Mouse (Mus musculus) heart, postnatal 0 days (tissue): Measurements from ENCODE around the gene Tmem132a. TPM values are rescaled to one million over a fixed set of nuclear protein-coding genes. Genes with fewer than 3 reads are reported as not detected.

Source experiments
- ATAC-seq: fragments of 200-750 bp; cut with Nextera tagmentation; 2 replicates; pipeline ENCODE4 v1.8.0; 2017; ENCODE audit warnings: low read depth, moderate number of reproducible peaks, moderate library complexity; ENCODE audit not compliant: insufficient read depth
- DNase-seq: peaks from one replicate; pipeline ENCODE4 v3.0.0-alpha.2; 2016; ENCODE audit warnings: low spot score
- H3K27ac ChIP-seq: fragments of 300-500 bp; sonication (generic); 2 replicates; pipeline ENCODE4 v1.5.1; 2014; ENCODE audit warnings: low read depth, mild to moderate bottlenecking
- H3K27me3 ChIP-seq: fragments of 300-500 bp; sonication (generic); 2 replicates; pipeline ENCODE4 v1.6.1; 2014; ENCODE audit warnings: low read length, mixed read lengths; ENCODE audit not compliant: control insufficient read depth, insufficient read depth
- H3K36me3 ChIP-seq: fragments of 300-500 bp; sonication (generic); replicated peaks from 2 replicates; pipeline ENCODE4 v1.6.1; 2014; ENCODE audit warnings: low read length, mixed read lengths; ENCODE audit not compliant: control insufficient read depth, insufficient read depth
- H3K4me1 ChIP-seq: fragments of 300-500 bp; sonication (generic); 2 replicates; pipeline ENCODE4 v1.6.1; 2014; ENCODE audit warnings: antibody characterized with exemption; ENCODE audit not compliant: control insufficient read depth, insufficient read depth
- H3K4me2 ChIP-seq: fragments of 300-500 bp; sonication (generic); 2 replicates; pipeline ENCODE4 v1.6.1; 2014; ENCODE audit warnings: low read depth, mild to moderate bottlenecking, low read length, moderate library complexity
- H3K4me3 ChIP-seq: fragments of 300-500 bp; sonication (generic); 2 replicates; pipeline ENCODE4 v1.5.1; 2014; ENCODE audit warnings: low read depth, low read length
- H3K9ac ChIP-seq: fragments of 300-500 bp; sonication (generic); replicated peaks from 2 replicates; pipeline ENCODE4 v1.6.1; 2014; ENCODE audit warnings: low read depth, low read length, mixed read lengths
- H3K9me3 ChIP-seq: fragments of 300-500 bp; sonication (generic); replicated peaks from 2 replicates; pipeline ENCODE4 v1.6.1; 2016; ENCODE audit warnings: low read length; ENCODE audit not compliant: control insufficient read depth
- CTCF ChIP-seq: IDR thresholded peaks from 2 replicates; pipeline ENCODE4 v1.5.1; 2016; ENCODE audit warnings: antibody characterized with exemption, control low read depth, low read depth
- EP300 ChIP-seq: IDR thresholded peaks from 2 replicates; pipeline ENCODE4 v1.6.1; 2016; ENCODE audit warnings: antibody characterized with exemption, low read depth
- WGBS: fragments of 180-500 bp; shearing (Covaris S2); extraction: QIAGEN DNeasy Blood & Tissue Kit; methylation state at CpG from one replicate; pipeline ENCODE4 v1.1.7; 2014; 5-methylcytosine and 5-hydroxymethylcytosine counted together
- polyA plus RNA-seq: library from polyadenylated mRNA; unstranded; fragments of >200 nt; fragmentation: Nextera tagmentation; extraction: Ambion mirVana; gene quantifications from 2 replicates; pipeline ENCODE4 v1.2.1, GENCODE M21; 2015
- total RNA-seq: library from RNA; depleted of rRNA; stranded (reverse); fragments of >200 nt; gene quantifications from 2 replicates; pipeline ENCODE4 v1.2.3, GENCODE M21; 2014; ENCODE audit warnings: low replicate concordance; rRNA removed

Gene Tmem132a
- total and polyA plus RNA-seq, 2 experiments from 2014 or later = 19.5 to 69.1 TPM

DNA sequence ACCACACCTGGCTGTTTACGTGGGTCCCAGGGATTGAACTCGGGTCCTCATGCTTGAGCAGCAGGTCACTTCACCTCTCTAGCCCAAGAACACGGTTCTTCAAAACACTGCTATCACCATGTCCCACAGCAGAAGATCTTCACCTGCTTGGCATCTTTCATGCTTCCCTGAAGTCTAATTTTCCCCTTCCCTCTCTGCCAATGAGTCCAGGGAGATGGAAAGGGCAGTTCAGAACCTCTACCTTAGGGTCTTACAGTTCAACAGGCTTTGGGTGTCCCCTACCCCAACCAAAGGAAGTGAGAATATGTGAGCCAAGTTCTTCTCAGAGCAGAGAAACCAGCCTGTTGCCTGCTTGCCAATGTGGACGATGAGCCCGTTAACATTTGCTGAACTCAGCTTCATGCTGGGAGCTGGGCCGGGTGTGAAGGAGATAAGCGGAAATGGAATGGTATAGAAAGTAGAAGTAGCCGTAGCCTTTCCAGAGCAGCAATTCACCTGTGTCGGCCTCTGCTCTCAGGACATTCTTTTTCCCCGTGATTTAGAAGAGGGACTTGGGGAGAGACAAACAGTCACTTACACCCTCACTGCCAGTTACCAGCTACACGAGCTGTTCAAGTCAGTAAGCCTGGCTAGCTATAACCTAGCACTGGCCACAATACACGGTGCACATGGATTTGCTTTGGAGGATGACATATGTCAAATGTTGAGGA is 61.1 kb downstream of the Tmem132a start:
- no peak overlapping the region for H3K4me2 ChIP-seq
- no peaks in the 10 kb centered on the region for H3K4me1 ChIP-seq
- no peaks in the 10 kb centered on the region for H3K9me3 ChIP-seq
- no peaks in the 10 kb centered on the region for H3K36me3 ChIP-seq
- no peak overlapping the region for H3K9ac ChIP-seq
- no peak for DNase-seq
- no peaks in the 10 kb centered on the region for H3K27me3 ChIP-seq
- no peak overlapping the region for H3K27ac ChIP-seq
- TF ChIP-seq EP300 = no peak
- no peak for TF ChIP-seq CTCF
- WGBS = 72% methylated on average over 12 of the region's 12 CpGs
- no peak overlapping the region for H3K4me3 ChIP-seq
- ATAC-seq = no peak

Other genes starting within 250 kb of the Tmem132a start
- 0.19 and 4.7 TPM in 2 replicates for gene Vwce, start 235.7 kb downstream of the Tmem132a start, total RNA-seq
- gene Vwce, start 235.7 kb downstream of the Tmem132a start, polyA plus RNA-seq = 0.22 and 0.23 TPM in 2 replicates
- gene Pga5, start 191.9 kb downstream of the Tmem132a start, total RNA-seq = not detected in 2 replicates
- not detected in 2 replicates for gene Pga5, start 191.9 kb downstream of the Tmem132a start, polyA plus RNA-seq
- gene Vps37c, start 181.2 kb downstream of the Tmem132a start, total RNA-seq = 25.5 and 42.1 TPM in 2 replicates
- 22.2 and 23.0 TPM in 2 replicates for gene Vps37c, start 181.2 kb downstream of the Tmem132a start, polyA plus RNA-seq
- gene Cd5, start 130.9 kb downstream of the Tmem132a start, total RNA-seq = 3.2 TPM in 1 of 2 replicates, not detected in the other
- 0.12 and 0.23 TPM in 2 replicates for gene Cd5, start 130.9 kb downstream of the Tmem132a start, polyA plus RNA-seq
- 3.6 TPM in 1 of 2 replicates, not detected in the other for gene Cd6, start 39.9 kb downstream of the Tmem132a start, total RNA-seq
- not detected in 2 replicates for gene Cd6, start 39.9 kb downstream of the Tmem132a start, polyA plus RNA-seq
- 0.46 and 2.7 TPM in 2 replicates for gene Slc15a3, start 30.2 kb downstream of the Tmem132a start, total RNA-seq
- 0.43 and 0.59 TPM in 2 replicates for gene Slc15a3, start 30.2 kb downstream of the Tmem132a start, polyA plus RNA-seq
- gene Tmem109, start 12.1 kb upstream of the Tmem132a start, total RNA-seq = 80.6 and 99.8 TPM in 2 replicates
- 85.8 and 90.9 TPM in 2 replicates for gene Tmem109, start 12.1 kb upstream of the Tmem132a start, polyA plus RNA-seq
- 362 and 463 TPM in 2 replicates for gene Prpf19, start 25.3 kb upstream of the Tmem132a start, total RNA-seq
- 33.0 and 36.8 TPM in 2 replicates for gene Prpf19, start 25.3 kb upstream of the Tmem132a start, polyA plus RNA-seq
- not detected in 2 replicates for gene Zp1, start 50.7 kb upstream of the Tmem132a start, total RNA-seq
- 0.19 TPM in 1 of 2 replicates, not detected in the other for gene Zp1, start 50.7 kb upstream of the Tmem132a start, polyA plus RNA-seq
- 0.11 and 0.39 TPM in 2 replicates for gene Ptgdr2, start 67.2 kb upstream of the Tmem132a start, total RNA-seq
- gene Ptgdr2, start 67.2 kb upstream of the Tmem132a start, polyA plus RNA-seq = 0.04 and 0.07 TPM in 2 replicates
- 8.7 and 12.1 TPM in 2 replicates for gene Ccdc86, start 79.3 kb upstream of the Tmem132a start, total RNA-seq
- 9.8 and 12.4 TPM in 2 replicates for gene Ccdc86, start 79.3 kb upstream of the Tmem132a start, polyA plus RNA-seq
- not detected in 2 replicates for gene Ms4a10, start 104.7 kb upstream of the Tmem132a start, total RNA-seq
- gene Ms4a10, start 104.7 kb upstream of the Tmem132a start, polyA plus RNA-seq = 0.11 and 0.22 TPM in 2 replicates
- gene Ms4a15, start 123.3 kb upstream of the Tmem132a start, total RNA-seq = not detected in 2 replicates
- gene Ms4a15, start 123.3 kb upstream of the Tmem132a start, polyA plus RNA-seq = not detected in 2 replicates
- not detected in 2 replicates for gene Ms4a18, start 148.1 kb upstream of the Tmem132a start, total RNA-seq
- gene Ms4a18, start 148.1 kb upstream of the Tmem132a start, polyA plus RNA-seq = not detected in 2 replicates
- gene Ms4a8a, start 211.2 kb upstream of the Tmem132a start, total RNA-seq = not detected in 2 replicates
- gene Ms4a8a, start 211.2 kb upstream of the Tmem132a start, polyA plus RNA-seq = not detected in 2 replicates